Mouse (Mus musculus) cortical plate, adult 2 months (tissue): ENCODE measurements at regions not wholly inside any gene's neighbourhood (a gene's known extent, or its start where the extent isn't known, plus 50 kb on each side); places are given as distances from the start of the nearest gene placed in this dataset.

Source experiments
- H3K27ac ChIP-seq: fragments of 200-500 bp; 2 replicates; pipeline ENCODE4 v1.5.1; 2012; ENCODE audit warnings: low read length, control low read depth, inconsistent platforms; ENCODE audit not compliant: insufficient read depth
- H3K4me1 ChIP-seq: fragments of 200-500 bp; 2 replicates; pipeline ENCODE4 v1.6.1; 2011; ENCODE audit warnings: low read length; ENCODE audit not compliant: control insufficient read depth, insufficient read depth
- H3K4me3 ChIP-seq: fragments of 200-500 bp; 2 replicates; pipeline ENCODE4 v1.5.1; 2011; ENCODE audit warnings: mild to moderate bottlenecking, low read length, control low read depth; ENCODE audit not compliant: insufficient read depth
- CTCF ChIP-seq: fragments of 200-500 bp; IDR thresholded peaks from 2 replicates; pipeline ENCODE4 v1.5.1; 2011; ENCODE audit warnings: mild to moderate bottlenecking, control low read depth, low read length; ENCODE audit not compliant: insufficient read depth; ENCODE audit errors: extremely low read depth
- POLR2A ChIP-seq: fragments of 200-500 bp; IDR thresholded peaks from 2 replicates; pipeline ENCODE4 v1.6.1; 2011; ENCODE audit warnings: mild to moderate bottlenecking, low read length, control low read depth; ENCODE audit not compliant: insufficient read depth; ENCODE audit errors: extremely low read depth

DNA sequence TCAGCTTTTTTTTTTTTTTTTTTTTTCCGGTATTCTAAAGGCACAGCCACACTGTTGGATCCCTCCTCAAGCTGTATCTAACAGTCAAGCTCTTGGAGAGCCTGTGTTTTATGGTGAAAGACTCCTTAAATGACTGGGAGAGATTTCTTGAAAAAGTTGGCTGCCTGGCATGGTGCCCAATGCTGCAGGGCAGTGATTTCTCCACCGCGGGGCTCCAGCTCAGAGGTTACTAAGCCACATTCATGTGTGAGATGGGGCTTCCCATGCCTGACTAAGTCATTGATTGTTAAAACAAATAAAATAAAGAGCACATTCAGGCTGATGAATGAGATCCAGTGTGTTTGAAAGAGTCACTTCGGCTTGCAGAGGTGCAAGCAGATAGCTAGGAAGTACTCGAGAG is 139.2 kb upstream of the Eci2 start:
- Histone ChIP-seq H3K4me1 (no peaks in the 10 kb centered on the region), H3K27ac (no peak overlapping the region), H3K4me3 (no peak overlapping the region)
- TF ChIP-seq POLR2A (no peak), CTCF (no peak)

DNA sequence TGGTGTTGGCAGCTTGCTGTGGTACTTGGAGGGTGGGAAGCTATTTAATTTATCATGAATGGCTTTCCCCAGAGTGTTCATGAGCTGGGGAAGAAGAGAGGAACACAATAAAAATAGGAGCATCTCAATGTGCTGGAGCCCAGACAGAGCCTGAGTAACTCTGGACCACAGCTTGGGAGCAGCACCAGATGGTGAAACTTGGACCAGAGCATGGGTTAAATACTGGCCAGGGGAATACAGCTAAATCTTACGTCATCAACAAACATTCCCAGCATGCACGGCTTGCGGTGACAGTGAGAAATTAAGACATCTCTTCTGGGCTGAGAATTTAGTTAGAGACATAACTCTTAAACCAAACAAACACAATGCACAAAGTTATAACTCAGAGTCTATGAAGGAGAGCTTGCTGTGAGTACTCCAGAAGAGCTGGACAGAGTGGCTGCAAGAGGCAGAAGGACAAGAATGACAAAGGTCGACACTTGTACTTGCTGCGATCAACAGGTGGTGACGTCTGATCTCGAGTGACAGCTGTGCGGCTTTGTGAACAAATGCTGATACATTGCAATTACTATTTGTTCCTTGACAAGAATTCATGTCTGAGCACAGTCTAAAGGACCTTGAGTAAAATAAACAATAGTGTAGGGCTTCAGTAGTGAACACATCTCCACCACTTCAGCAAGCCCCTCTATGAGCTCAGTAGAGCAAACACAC is 140.1 kb upstream of the Eci2 start:
- TF ChIP-seq POLR2A = no peak
- no peak for TF ChIP-seq CTCF
- no peaks in the 10 kb centered on the region for H3K4me1 ChIP-seq
- H3K4me3 ChIP-seq = no peak overlapping the region
- H3K27ac ChIP-seq = no peak overlapping the region

DNA sequence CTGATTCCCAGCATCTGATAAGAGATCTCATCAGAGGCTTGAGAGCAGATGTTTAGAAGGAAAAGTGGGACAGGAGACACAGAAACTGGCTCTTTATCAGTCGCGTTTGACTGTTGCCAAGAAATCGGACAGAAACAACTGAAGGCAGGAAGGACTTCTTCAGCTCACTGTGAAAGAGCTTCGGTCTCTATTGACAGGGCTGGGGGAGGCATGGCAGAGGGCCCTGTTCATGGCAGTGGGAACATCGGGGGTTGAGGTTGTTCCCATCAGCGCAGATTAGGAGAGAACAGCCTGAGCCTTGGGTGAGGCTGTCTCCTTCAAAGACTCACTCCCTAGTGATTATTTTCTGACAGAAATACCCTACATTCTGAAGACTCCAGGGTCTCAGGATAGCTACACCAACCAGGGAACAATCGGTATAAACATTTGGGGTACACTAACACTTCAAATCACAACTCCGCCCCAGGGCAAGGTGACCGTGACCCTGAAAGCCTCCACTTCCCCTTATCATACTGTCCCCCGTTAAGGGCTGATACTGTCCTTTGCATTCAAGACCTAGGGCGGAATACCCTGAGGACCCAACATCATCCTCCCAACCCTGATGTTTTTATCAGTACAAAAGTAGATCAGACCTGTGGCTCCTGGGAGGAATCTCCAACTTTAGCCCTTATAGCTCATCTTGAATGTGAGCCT is 144.8 kb upstream of the Eci2 start:
- TF ChIP-seq POLR2A (no peak), CTCF (no peak)
- Histone ChIP-seq H3K4me1 (no peaks in the 10 kb centered on the region), H3K27ac (no peak overlapping the region), H3K4me3 (no peak overlapping the region)

DNA sequence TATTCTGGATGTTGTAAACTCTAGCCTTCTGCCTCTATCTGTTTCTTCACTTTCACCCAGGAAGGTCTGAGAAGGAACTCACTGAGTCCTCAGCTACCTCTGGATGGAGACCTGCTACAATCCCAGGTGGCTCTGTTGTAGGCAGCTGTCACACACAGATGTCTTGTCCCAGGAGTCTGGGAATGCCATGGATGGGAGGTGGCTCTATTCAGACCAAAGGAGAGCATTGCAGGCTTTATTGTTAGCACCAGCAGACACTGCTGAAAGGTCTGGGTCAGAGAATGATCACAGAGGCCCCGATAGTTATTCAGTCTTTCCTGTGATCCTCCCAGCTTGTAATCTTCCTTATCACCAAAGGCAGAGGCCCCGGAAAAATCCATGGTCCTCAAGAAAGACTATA is 146.6 kb upstream of the Eci2 start:
- Histone ChIP-seq H3K27ac (no peak overlapping the region), H3K4me3 (no peak overlapping the region), H3K4me1 (no peaks in the 10 kb centered on the region)
- TF ChIP-seq CTCF (no peak), POLR2A (no peak)

DNA sequence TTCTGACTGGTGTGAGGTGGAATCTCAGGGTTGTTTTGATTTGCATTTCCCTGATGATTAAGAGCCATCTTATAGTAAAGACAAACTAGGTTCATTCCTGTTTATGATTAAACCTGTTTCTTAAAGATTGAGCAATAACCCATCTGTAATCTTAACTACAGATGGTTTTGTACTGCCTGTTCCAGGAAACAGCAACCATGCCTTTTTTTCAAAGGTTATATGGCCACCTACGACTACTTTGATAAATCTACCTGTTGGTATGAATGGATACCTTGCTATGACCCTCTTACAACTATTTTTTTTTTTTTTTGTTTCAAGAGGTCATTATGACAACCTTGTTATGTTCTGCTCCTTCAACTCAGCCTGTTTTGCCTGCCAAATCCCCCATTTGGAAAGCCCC is 148.7 kb upstream of the Eci2 start:
- no peak overlapping the region for H3K27ac ChIP-seq
- no peak overlapping the region for H3K4me3 ChIP-seq
- no peaks in the 10 kb centered on the region for H3K4me1 ChIP-seq
- TF ChIP-seq CTCF (no peak), POLR2A (no peak)

DNA sequence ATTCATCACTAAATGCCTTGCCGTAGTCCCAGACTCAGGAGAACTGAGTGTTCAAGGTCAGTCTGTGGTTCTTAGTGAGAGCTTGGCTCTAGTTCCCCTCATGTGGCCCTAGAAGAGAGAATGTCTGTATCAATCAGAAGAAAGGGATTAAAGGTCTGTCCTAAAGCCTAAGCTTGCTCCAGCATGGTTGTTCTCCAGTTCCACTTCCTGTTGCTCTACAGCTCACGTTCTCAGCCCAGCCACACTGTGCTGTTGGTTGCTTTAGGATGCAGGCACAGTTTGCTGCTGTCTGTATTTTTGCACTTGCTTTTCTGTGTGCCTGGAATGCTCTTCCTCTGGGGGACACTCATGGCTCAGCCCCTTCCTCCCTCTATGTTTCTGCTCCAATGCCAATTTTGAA is 150.4 kb upstream of the Eci2 start:
- TF ChIP-seq POLR2A (no peak), CTCF (no peak)
- H3K4me1 ChIP-seq = no peaks in the 10 kb centered on the region
- no peak overlapping the region for H3K4me3 ChIP-seq
- no peak overlapping the region for H3K27ac ChIP-seq

DNA sequence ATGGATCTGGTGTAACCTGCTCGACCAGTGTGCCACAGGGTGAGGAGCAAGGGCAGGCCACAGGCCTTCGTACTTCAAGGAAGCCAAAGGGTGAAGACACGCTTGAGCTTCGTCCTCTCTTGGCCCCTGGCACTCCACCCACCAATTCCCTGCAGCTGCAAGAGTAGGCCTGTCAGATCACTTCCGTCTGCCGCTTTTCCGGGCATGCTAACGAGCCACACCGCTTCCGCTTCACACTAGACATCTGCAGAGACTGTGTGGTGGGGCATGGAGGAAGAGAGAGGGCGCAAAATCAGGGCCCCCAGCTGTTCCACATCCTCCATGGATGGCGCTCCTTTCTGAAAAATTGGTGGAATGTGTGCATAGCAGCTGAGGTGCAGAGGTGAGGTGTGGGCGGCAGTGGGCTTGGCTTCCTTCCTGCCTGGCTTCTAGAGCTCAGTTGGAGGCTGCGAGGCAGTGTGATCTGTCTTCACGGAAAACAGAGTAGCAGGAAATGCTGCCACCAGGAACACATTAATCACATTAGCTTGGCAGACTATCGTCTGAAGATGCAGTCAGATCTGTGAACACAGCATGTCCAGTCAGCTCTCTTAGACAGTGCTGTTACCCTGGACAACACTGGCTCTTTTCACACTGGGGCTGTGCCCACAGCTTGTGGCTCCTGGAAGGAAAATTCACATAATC is 162.3 kb upstream of the Eci2 start:
- TF ChIP-seq CTCF (no peak), POLR2A (no peak)
- Histone ChIP-seq H3K4me3 (no peak overlapping the region), H3K4me1 (no peaks in the 10 kb centered on the region), H3K27ac (no peak overlapping the region)

DNA sequence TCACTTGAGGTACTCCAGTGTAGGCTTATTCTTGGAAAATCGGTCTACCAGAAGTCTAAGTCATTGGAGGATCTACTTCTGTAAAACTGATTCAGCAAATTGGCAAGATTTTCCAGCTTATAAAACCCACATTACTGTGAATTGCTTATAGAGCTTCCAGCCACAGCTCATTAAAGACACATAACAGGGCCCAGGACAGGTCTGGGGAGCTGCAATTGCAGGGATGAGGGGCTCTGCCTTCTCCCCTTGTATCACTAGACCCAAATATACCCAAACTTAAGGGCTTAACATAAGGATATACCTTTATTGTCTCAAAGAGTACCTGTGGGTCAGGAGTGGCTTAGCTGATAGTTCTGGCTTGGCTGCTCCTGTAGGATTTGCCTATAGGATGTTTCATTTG is 175.2 kb upstream of the Eci2 start:
- no peaks in the 10 kb centered on the region for H3K4me1 ChIP-seq
- H3K4me3 ChIP-seq = no peak overlapping the region
- no peak overlapping the region for H3K27ac ChIP-seq
- TF ChIP-seq CTCF = no peak
- TF ChIP-seq POLR2A = no peak

DNA sequence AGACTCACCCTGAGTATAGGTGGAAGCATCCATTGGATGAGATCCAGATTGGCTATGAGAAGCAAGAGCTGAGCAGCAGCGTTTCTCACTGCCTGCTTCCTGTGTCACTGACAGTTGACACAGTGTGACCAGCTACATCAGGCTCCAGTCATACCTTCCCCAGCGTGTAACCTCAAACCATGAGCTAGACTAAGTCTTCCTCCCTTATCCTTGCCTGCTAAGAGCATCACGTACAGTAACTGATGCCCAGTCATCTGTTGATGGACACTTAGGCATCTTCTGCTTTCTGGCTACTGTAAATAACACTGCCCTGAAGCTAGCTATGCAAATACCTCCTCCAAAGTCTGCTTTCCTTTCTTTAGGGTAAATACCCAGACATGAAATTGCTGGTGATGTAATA is 181.4 kb upstream of the Eci2 start:
- no peak overlapping the region for H3K4me3 ChIP-seq
- H3K27ac ChIP-seq = no peak overlapping the region
- H3K4me1 ChIP-seq = no peaks in the 10 kb centered on the region
- no peak for TF ChIP-seq CTCF
- no peak for TF ChIP-seq POLR2A

DNA sequence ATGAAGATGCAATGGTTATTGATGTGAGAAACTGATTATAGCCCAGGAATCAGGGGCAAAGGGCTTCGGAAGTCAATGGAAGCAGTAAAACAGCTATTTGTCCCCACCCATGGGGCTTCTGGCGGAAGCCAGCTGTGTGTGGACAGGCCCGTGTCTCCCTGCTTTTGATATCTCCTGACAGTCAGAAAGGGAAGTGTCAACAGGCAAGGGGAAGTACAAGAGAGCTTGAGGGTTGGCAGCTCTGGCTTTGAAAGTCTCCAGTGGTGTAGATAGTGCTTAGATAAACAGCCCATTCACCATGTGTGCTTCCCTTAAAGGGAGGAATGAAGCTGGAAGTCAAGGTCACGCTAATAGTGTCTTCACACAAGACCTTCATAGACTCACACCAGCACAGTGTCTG is 182.7 kb upstream of the Eci2 start:
- TF ChIP-seq CTCF (no peak), POLR2A (no peak)
- Histone ChIP-seq H3K4me3 (no peak overlapping the region), H3K27ac (no peak overlapping the region), H3K4me1 (no peaks in the 10 kb centered on the region)
